Mouse (Mus musculus) embryonic facial prominence, embryonic 11.5 days (tissue): ENCODE results near the gene Rem2. TPM values are rescaled to one million over a fixed set of nuclear protein-coding genes. Genes with fewer than 3 reads are reported as not detected.

Source experiments
- ATAC-seq: fragments of 200-750 bp; cut with Nextera tagmentation; replicated peaks from 2 replicates; pipeline ENCODE4 v1.8.0; 2017; ENCODE audit warnings: low read depth; ENCODE audit not compliant: insufficient number of reproducible peaks, low FRiP score, low TSS enrichment
- DNase-seq: peaks from one replicate; pipeline ENCODE4 v3.0.0-alpha.2; 2015; ENCODE audit warnings: low spot score
- H3K27ac ChIP-seq: fragments of 300-500 bp; sonication (generic); replicated peaks from 2 replicates; pipeline ENCODE4 v1.5.1; 2014; ENCODE audit warnings: mild to moderate bottlenecking, low read depth, low read length, control low read depth
- H3K27me3 ChIP-seq: fragments of 300-500 bp; sonication (generic); 2 replicates; pipeline ENCODE4 v1.6.1; 2014; ENCODE audit warnings: mild to moderate bottlenecking, low read length, moderate library complexity, mixed read lengths; ENCODE audit not compliant: control insufficient read depth, insufficient read depth
- H3K36me3 ChIP-seq: fragments of 300-500 bp; sonication (generic); replicated peaks from 2 replicates; pipeline ENCODE4 v1.6.1; 2014; ENCODE audit warnings: low read depth, mild to moderate bottlenecking, low read length, moderate library complexity, mixed read lengths; ENCODE audit not compliant: control insufficient read depth, insufficient read depth
- H3K4me1 ChIP-seq: fragments of 300-500 bp; sonication (generic); 2 replicates; pipeline ENCODE4 v1.6.1; 2014; ENCODE audit warnings: low read length, mixed read lengths; ENCODE audit not compliant: control insufficient read depth, insufficient read depth
- H3K4me2 ChIP-seq: fragments of 300-500 bp; sonication (generic); 2 replicates; pipeline ENCODE4 v1.6.1; 2014; ENCODE audit warnings: low read depth, mild to moderate bottlenecking, control low read depth, low read length, moderate library complexity
- H3K4me3 ChIP-seq: fragments of 300-500 bp; sonication (generic); 2 replicates; pipeline ENCODE4 v1.5.1; 2014; ENCODE audit warnings: low read depth, low read length, control low read depth
- H3K9ac ChIP-seq: fragments of 300-500 bp; sonication (generic); replicated peaks from 2 replicates; pipeline ENCODE4 v1.6.1; 2014; ENCODE audit warnings: mild to moderate bottlenecking, control low read depth, low read length
- H3K9me3 ChIP-seq: fragments of 300-500 bp; sonication (generic); replicated peaks from 2 replicates; pipeline ENCODE4 v1.6.1; 2016; ENCODE audit warnings: mild to moderate bottlenecking, low read length, inconsistent platforms, mixed read lengths; ENCODE audit not compliant: control insufficient read depth
- WGBS: fragments of 180-500 bp; shearing (Covaris S2); extraction: QIAGEN DNeasy Blood & Tissue Kit; methylation state at CpG from one replicate; pipeline ENCODE4 v1.1.7; 2014; 5-methylcytosine and 5-hydroxymethylcytosine counted together
- polyA plus RNA-seq: library from polyadenylated mRNA; unstranded; fragments of >200 nt; fragmentation: Nextera tagmentation; extraction: Ambion mirVana; gene quantifications from 2 replicates; pipeline ENCODE4 v1.2.1, GENCODE M21; 2014

The Rem2 gene
- polyA plus RNA-seq, 1 experiment from 2014 or later = 6.5 TPM

GRCm38 (mm10) chr14:54503092-54503491 is 27.2 kb downstream of the Rem2 start:
- Histone ChIP-seq H3K36me3 (peaks cover 8% of the 10 kb centered on the region), H3K27me3 (no peaks in the 10 kb centered on the region), H3K27ac (no peak overlapping the region), H3K9me3 (no peaks in the 10 kb centered on the region), H3K4me2 (no peak overlapping the region), H3K9ac (no peak overlapping the region), H3K4me3 (no peak overlapping the region), H3K4me1 (no peaks in the 10 kb centered on the region)
- DNase-seq (no peak), ATAC-seq (no peak)
- 82% methylated on average over 2 of the region's 2 CpGs for WGBS

- DNase-seq (no peak), ATAC-seq (no peak)
- 88% methylated on average over 9 of the region's 9 CpGs for WGBS
- Histone ChIP-seq H3K9me3 (no peaks in the 10 kb centered on the region), H3K4me1 (no peaks in the 10 kb centered on the region), H3K4me2 (no peak overlapping the region), H3K4me3 (no peak overlapping the region), H3K36me3 (peaks cover 50% of the 10 kb centered on the region), H3K9ac (no peak overlapping the region), H3K27me3 (no peaks in the 10 kb centered on the region), H3K27ac (no peak overlapping the region)
Observed at GRCm38 (mm10) chr14:54509774-54510173, 33.9 kb downstream of the Rem2 start.

- ATAC-seq (peak; percentile 70; the same call in 1 of the 2 replicates), DNase-seq (no peak)
- Histone ChIP-seq H3K27ac (0 out of 2 replicates have a peak overlapping the region, but pooled peaks have one; percentile 28), H3K4me3 (peak overlapping the region; percentile 72), H3K9ac (peak overlapping the region; percentile 76), H3K4me2 (peak overlapping the region; percentile 64), H3K9me3 (no peaks in the 10 kb centered on the region), H3K36me3 (peaks cover 25% of the 10 kb centered on the region), H3K27me3 (no peaks in the 10 kb centered on the region), H3K4me1 (no peaks in the 10 kb centered on the region)
- WGBS = 6% methylated on average over 17 of the region's 17 CpGs
Observed at GRCm38 (mm10) chr14:54516710-54517310, 40.9 kb downstream of the Rem2 start.

GRCm38 (mm10) chr14:54523600-54523999 is 47.7 kb downstream of the Rem2 start:
- peak; percentile 24 for DNase-seq
- Histone ChIP-seq H3K4me3 (no peak overlapping the region), H3K9me3 (no peaks in the 10 kb centered on the region), H3K36me3 (no peaks in the 10 kb centered on the region), H3K27ac (no peak overlapping the region), H3K27me3 (no peaks in the 10 kb centered on the region), H3K4me1 (no peaks in the 10 kb centered on the region; the same call in 1 of the 2 replicates), H3K9ac (no peak overlapping the region), H3K4me2 (no peak overlapping the region)
- ATAC-seq = no peak
- 27% methylated on average over 6 of the region's 6 CpGs for WGBS

GRCm38 (mm10) chr14:54527227-54528006 is 51.5 kb downstream of the Rem2 start:
- Histone ChIP-seq H3K4me1 (no peaks in the 10 kb centered on the region; the same call in 1 of the 2 replicates), H3K9me3 (no peaks in the 10 kb centered on the region), H3K4me2 (peak overlapping the region; percentile 74), H3K27me3 (no peaks in the 10 kb centered on the region), H3K36me3 (no peaks in the 10 kb centered on the region), H3K4me3 (peak overlapping the region; percentile 32), H3K9ac (peak overlapping the region; percentile 71), H3K27ac (peak overlapping the region; percentile 47; the same call in 1 of the 2 replicates)
- peak; percentile 71 for ATAC-seq
- peak; percentile 70 for DNase-seq
- WGBS = under 1% methylated on average over 18 of the region's 18 CpGs

- H3K4me1 ChIP-seq = no peaks in the 10 kb centered on the region; the same call in 1 of the 2 replicates
- H3K4me2 ChIP-seq = peak overlapping the region; percentile 74; the same call in 1 of the 2 replicates
- no peaks in the 10 kb centered on the region for H3K9me3 ChIP-seq
- no peak overlapping the region for H3K4me3 ChIP-seq
- DNase-seq (peak; percentile 33), ATAC-seq (no peak)
- H3K27ac ChIP-seq = peak overlapping the region; percentile 47; the same call in 1 of the 2 replicates
- H3K36me3 ChIP-seq = no peaks in the 10 kb centered on the region
- no peaks in the 10 kb centered on the region for H3K27me3 ChIP-seq
- H3K9ac ChIP-seq = no peak overlapping the region; the same call in 1 of the 2 replicates
- 16% methylated on average over 5 of the region's 5 CpGs for WGBS
Observed at GRCm38 (mm10) chr14:54528007-54528393, 52.1 kb downstream of the Rem2 start.

- Histone ChIP-seq H3K4me1 (no peaks in the 10 kb centered on the region; the same call in 1 of the 2 replicates), H3K36me3 (no peaks in the 10 kb centered on the region), H3K4me3 (no peak overlapping the region), H3K9me3 (no peaks in the 10 kb centered on the region), H3K4me2 (no peak overlapping the region), H3K9ac (peak overlapping the region; percentile 13; the same call in 1 of the 2 replicates), H3K27me3 (no peaks in the 10 kb centered on the region), H3K27ac (no peak overlapping the region)
- DNase-seq = peak; percentile 97
- peak; percentile 77 for ATAC-seq
- 13% methylated on average over 17 of the region's 17 CpGs for WGBS
Observed at GRCm38 (mm10) chr14:54528446-54529111, 52.7 kb downstream of the Rem2 start.
